Mouse (Mus musculus) left cerebral cortex, adult 11 months (tissue): ENCODE measurements around the gene Fggy.

ENCODE experiments used
- DNase-seq: peaks from one replicate; pipeline ENCODE4 v3.0.0; 2022; ENCODE audit warnings: low spot score

Fggy gene

DNA sequence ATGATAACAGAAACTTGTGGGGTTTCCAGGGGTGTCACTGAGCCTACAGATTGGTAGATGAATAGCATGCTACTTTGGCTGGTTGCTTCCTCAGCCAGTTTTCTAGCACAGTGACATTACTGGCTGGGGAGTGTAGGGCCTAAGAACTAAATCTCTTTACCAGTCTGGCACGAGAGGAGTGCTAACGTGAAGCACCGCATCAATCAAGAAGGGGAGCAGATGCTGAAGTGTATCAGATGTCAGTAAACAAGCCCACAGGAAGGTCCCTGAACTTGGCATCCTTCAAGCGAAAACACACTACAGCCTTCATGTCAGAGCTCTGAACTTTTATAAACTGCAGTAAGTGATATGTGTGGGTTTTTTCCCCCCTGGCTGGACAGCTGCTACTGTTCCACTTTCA is 303.8 kb downstream of the Fggy start:
- DNase-seq, result no peak

DNA sequence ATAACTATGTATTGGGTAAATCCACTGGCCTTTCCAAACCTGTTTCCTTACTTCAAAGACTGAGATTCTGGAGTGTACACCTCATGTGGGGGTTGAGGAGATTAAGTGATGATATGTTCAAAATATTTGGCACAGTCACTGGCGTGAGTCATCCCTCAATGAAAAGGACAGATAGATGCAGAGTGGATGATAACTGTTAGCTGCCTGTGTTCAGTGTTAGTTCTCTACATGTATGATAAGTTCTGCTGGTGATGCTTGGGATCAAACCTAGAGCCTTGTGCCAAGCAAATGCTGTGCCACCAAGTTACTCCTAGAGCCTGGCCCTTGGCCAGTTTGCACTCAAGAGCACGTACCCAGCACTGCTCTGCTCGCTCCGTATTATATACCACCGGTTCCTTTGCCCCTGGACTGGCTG is 304.4 kb downstream of the Fggy start:
- DNase-seq, result no peak

DNA sequence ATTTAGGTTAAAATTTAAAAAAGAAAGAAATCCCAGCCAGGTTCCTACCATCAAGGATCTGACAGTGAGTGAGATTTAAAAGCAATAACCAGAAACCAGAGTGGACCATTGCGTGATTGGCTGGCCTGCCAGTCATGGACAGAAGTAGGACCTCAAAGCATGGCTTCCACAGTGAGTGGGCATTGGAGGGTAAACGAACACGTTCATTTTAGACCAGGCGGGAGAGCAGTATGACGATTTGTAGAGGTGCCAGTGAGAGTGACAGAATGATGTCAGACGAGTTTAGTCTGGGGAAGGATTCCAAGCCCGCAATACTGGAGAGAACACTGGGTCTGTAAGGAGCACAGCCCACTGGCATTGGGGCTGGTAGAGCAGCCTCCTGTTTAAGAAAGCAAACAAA is 305.0 kb downstream of the Fggy start:
- DNase-seq, result no peak

DNA sequence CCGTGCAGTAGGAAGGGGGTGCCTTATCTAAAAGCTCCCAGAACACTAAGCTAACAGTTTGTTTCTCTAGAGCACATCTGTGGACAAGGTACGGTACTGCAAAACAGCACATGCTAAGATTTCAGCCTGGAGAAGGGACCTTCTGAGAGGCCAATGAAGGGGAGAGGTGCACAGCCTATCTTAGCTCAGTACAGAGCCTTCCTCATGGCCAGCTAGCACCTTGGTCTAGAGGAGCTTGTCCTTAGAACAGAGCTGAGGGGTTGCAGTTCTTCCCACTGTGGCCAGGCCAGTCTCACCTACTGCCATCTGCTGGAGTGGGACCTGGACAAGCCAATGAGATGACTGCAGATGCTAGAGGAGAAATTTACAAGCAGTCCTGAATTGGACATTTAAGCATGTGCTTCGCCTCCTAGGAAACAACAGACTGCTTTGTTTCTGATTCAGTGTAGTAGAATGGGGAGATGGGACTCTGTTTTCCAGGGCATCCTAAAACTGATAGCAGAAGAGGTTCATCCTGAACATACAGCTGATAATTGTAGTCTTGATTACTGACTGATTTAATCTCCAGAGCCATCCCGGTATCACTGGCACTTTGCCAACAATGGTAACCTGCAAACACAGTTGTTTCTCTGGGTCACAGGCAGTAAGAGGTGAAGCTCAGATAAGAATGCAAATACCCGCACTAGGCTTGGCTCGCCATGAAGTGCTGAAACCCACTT is 305.6 kb downstream of the Fggy start:
- no peak for DNase-seq

DNA sequence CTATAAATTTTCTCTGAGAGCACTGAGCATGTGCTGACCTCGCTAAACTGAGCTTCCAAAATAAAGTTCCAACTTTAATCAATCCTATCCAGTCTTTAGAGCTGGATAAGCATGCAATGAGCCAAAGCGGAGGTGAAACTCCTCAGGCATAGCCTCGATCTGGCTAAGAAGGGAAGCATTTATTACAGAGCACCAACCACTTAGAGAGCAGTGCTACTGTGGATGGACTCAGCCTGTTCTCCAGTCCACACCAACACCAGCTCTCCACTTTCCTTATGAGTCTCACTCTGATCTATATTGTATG is 306.1 kb downstream of the Fggy start:
- no peak for DNase-seq

DNA sequence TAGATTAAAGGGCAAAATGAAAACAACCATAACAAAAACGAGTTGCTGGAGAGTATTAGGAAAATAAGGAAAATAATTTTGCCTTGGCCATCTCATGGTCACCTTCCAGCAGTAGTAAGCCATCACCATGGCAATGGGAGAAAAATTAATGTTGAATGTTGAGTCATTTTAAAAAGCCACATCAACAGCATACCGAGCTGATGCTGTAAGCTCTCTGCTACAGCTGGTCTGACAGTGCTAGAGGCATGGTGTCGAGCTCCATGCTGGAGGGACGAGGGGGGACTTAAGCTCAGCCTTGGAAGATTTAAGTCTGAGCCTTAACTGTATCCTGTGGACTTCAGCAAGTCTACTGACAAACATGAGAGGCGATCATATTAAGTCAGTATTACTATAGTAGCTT is 307.9 kb downstream of the Fggy start:
- DNase-seq, result no peak

DNA sequence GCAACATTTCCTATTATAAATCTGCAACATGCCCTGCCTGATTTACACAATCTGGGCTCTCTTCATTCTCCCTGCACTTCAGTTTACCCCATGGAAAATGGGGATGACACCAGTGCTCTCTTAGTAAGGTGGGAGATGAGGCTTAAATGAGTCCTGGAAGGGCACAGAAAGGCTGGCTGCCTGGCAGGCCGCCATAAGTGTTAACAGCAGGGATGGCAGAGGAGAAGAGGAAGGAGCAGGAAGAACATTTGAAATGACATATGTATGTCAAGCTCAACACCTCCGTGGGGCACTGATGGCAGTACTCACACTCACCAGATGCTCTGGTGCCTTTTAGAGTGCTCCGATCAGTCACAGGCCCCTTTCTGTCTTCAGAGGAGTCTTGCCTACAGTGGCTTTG is 308.6 kb downstream of the Fggy start:
- no peak for DNase-seq

DNA sequence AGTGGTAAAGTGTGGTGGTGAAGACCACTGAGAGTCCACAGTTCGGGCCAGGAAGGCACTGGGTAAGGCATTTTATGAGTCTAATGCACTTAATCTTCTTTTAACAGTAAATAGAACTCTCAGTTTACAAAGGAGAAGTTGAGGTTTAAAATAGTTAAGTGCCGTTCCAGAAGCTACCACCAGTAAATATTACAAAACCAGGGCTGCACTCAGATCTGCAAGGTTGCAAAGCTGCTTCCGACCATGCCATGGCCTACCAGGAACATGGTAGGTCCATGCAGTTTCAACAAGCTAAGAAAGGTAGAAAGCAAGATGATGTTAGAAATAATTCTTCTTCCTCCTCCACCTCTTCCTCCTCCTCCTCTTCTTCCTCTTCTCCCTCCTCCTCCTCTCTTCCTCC is 309.8 kb downstream of the Fggy start:
- DNase-seq, result no peak

DNA sequence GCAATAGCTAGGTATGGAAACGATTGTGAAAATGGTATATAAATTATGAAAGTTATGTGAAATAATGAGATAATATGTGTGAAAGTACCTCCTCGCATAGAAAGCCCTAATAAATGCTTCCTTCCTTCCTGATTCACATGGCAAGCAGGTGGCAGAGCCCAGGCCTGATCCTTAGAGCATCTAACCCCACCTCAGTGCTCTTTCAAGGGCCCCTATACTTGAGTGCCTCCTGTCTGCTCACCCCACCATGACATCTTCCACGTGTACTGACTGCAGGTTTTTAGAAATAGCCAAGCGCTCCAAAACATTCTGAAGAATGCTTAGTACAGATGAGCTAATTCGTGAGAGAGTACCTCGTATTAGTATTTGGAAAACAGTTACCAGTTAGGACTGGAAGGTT is 311.0 kb downstream of the Fggy start:
- no peak for DNase-seq

DNA sequence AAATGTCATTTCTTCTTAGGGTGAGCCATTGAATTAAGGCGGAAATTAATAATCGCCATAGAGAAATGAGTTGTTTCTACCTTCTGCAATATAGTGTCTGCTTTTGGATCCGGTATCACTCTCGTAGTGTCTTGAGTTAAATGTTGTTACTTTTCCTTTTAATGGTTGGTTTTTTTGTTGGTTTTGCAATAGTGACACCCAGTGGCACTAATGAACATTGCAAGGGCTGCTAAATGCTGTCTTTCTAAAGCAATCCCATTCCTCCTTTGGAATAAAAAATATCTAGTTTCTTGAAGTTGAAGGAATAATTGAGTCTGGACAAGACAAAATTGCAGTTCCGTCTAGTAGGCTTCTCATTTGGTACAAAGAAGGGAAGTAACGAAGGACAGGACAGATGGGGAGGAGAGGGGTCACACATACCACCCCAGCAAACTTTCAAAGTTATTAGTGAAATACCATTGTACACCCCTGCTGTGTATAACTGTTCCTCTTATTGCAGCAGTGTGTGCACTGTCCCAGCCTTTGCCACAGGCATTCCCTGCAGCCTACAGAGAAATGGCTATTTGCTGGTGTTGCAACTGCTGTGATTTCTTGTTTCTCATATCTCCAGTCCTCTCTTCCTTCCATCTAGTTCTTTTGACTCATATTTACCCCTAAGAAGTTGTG is 314.0 kb downstream of the Fggy start:
- DNase-seq, result peak; percentile 40

DNA sequence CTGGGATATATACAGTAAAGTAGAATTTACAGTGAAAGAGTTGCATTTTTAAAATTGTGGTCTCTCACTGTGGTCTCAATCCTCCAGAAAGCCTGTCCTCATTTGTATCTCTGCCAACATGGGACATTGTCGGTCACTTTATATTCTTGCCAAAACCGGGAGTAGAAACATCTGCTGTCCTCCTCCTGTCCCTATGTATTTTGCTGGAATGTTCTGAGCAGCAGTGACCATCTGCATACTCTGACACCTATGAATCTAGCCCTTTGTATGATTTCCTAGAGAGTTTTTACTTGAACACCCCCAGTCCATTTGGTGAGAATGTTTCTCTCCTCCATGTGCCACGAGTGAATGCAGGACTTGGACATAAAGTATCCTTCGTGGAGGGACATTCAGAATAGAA is 318.6 kb downstream of the Fggy start:
- no peak for DNase-seq

DNA sequence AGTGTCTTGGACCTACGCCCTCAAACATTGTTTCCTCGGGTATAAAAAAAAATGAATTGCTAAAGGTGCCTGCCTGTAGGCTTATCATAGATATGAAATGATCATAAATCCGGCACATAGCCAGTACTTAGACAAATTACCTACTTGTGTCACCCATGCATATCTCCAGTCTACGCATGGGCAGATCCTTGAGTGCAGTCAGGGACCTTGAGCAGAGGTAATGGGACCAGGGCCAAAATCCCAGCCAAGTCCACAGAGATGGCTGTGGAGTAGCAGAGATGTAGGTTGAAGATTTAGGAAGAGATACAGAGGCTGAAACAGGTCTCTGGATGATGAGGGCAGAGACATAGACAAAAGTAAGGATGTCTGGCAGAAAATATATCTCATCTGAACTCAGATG is 320.1 kb downstream of the Fggy start:
- DNase-seq, result no peak

DNA sequence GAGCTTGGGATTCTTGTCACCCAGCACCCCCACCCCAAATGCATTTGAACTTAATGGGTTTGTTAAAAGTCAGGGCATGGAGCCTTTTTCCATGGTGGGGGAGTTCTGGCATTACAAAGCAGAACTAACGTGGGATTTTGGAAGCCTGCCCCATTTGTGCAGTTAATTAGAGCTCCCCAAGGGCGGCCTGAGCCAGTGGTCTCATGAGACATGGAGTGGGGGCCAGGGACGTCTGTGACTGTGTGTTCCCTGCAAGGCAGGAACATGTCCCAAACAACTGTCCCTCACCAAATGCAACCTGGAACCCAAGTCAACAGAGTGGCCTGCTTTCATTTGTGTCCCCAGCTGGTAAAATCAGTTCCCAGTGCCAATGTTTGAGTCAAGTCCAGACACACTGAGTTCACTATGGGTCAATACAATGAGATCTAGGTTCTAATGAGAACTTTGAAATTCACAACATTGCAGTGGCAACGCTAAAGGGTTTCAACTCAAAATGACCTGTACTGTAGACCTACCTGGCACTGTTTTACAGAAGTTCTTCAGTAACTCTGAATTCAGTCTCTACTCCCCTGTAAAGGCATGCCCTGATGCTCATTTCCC is 324.5 kb downstream of the Fggy start:
- DNase-seq, result no peak

DNA sequence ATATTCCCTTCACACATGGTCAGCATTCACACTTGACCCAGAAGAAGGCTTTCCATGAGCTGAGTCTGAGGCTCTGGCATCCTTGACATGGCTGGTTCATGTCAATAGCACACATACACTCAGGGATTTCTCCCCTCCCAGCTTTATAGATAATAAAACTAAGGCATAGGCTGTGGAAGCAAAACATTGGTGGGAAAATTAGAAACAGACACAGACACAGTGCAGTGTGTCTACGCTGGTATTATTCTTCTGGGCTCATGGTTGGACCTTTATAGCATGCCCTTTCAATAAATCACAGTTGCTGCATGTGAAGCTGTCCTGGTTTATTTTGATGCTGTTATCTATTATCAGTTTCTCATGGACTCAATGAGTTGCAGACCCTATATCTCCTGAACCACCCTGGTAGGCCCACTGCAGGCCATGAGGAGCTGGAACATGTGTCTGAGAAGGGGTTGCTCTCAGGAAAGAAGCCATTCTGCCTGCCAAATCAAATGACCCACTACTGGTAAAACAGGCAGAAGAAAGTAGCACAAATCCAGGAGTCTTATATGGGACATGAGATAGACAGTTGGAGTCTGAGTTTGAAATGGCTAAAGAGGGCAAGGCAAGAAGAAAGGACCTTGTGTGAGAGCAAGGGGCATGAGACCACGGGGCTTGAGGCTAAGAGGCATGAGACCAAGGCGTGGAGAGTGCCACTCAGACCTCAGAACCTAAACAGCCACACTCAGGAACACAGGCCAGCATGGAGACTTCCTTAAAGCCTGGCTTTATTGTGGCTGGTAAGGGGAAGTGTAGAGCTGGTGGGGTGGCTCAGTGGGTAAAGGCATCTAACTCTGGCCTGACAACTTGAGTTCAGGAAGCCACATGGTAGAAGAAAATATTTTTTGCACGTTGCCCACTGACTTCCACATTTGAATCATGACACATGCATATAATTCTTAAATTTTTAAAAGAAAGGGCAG is 327.2 kb downstream of the Fggy start:
- no peak for DNase-seq

DNA sequence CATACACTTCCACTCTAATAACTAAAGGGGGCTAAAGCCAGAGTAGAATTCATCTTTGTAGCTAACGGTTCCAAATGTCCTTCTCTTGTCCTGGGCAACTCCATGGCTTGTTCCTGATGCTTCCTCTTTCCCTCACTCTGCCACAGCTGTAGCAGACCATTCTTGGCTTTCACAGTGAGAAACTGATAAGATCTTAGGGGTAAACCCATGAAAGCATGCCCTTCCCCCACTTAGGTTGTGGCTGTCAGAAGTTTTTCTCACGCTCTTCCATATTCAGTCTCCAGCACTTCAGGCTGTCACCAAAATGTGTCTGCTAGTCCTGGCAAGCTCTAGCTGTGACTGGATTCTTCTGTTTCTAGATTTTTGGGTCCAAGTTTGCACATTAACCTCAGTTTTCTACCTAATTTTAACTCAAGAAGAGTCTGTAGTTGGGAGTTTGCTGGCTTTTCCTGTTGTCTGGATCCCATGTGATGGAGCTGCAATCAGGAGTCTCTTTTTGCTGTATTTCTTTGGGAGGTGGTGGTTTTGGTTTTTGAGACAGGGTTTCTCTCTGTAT is 338.0 kb downstream of the Fggy start:
- no peak for DNase-seq

DNA sequence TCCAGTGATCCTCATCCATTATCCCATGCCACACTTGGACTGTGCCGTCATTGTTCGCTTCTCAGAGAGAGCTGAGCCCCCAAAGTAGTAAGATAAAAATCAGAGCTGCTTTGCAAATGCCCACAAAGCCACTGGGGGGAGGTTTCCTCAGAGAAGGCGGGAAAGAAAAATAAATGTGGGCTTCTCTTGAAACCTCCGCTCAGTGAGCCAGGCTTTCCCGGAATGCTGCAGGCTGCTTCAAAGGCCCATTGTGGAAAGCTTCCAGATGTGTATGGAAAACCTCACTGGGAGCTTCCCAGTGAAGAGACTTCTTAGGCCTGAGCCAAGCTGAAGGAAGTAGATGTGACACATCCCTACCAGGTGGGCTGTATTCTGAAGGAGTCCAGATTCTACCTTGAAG is 339.3 kb downstream of the Fggy start:
- DNase-seq, result no peak

DNA sequence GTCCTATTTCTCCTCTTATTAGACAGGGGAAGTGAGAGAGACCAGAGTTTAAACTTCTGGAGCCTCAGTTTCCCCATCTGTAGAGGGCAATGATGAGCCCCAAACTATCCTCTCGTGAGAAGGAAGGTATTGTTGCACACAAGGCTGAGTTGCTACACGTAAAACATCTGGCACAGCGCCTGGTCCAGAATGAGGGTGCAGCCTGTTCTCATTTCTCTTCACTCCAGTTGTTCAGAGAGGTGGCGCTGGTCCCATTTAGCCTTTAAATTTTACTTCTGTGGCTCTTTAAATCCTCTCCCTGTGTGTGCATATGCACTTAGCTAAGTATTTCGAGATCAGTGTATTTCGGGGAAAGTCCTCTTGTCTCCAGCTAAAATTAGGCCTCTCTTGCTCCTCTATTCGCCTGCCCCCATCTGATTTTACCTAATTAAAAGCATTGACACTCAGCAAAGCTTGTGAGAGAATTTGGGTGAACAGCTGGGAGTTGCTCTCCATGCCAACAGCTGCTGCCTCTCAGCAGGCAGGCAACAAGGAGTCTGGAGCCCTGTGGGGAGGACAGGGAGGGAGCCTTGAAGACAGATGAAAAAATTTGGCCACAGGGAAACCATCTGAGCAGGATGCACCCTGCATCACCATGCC is 340.0 kb downstream of the Fggy start:
- peak; percentile 33 for DNase-seq

DNA sequence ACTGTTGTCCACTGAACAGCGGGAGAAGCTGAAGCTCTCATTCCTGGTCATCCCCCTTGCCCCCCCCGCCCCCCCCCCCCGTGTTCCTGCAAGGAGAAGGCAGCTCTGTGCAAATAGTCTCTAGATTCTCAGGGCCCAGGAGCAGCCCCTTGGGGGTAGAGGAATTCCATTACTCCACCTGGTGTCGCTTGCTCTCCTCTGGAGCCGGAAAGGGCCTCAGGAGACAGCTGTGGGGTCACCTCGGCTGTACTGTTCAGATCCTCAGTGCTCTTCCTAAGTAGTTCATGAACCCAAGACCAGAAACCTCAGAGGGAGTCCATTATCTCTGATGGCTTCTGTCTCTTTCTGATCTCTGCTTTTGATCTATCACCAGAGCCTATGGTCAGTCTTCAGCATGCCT is 341.4 kb downstream of the Fggy start:
- no peak for DNase-seq

DNA sequence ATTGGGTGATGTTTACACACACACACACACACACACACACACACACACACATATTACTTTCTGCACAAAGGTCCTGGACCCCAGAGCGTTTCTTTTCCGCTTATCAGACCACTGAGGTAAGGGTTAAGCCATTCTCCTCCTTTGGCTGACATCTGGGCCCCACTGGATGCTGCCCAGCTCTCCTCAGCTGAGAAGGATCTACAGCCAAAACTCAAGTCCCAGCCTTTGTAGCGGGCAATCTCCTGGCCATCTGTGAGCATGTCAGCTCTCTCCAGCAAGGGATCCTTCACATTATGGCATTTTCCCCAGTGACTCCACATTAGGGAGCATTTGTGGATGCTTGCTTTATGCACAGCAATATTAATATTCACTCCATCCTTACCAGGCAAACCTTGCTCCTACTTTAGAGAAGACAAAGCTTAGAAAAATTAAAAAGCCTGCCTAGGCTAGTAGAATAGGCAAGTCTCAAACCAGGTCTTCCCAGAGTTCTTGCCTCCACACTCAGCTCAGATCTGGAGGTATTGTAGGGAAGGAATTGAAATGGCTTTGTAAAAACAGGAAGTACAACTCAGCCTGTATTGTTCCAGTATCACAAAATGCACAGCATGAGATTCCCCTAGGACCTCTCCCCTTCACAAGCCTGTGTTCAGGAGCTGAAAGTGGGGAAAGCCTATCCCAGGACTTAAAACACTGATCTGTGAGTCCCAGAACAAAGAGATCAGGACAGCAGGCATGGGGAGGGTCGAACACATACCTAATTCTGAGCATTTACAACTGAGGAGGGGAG is 342.8 kb downstream of the Fggy start:
- DNase-seq, result no peak

DNA sequence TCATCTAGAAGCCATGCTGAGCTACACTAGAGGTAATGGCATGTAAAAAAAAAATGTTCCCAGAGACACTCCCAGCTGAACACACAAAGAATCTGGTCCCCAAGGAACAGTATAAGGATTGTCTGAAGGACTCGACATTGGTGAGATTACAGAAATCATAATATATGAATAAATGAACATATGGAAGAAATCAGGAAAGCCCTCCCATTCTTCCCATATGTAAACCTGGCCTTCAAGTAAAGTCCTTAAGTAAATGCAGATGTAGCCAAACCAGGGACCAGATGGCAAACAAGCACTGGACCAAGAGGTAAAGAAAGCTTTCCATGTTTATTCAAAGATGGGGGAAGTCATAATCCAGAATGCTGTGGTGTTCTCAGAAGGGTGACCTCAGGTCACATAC is 343.5 kb downstream of the Fggy start:
- DNase-seq, result no peak

DNA sequence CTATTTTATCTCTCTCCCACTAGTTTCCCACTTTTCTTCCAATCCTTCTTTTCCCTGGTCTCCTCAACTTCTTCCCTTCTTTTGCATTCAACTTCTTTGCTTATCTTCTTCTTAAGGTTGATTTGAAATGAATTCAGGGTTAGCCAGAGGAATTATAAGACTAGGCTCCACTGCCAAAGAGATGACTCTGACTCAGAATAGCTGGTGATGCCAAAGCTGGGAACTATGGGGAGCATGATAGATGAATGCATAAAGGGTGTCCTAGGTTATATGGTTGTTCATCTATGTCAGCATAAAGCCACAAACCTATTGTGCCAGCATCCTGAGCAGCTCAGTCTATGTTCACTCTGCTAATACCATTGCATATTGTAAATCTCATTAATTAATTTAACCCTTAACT is 348.8 kb downstream of the Fggy start:
- no peak for DNase-seq
